Mouse (Mus musculus) hindbrain, postnatal 0 days (tissue): ENCODE results near the gene Lsr. TPM values are rescaled to one million over a fixed set of nuclear protein-coding genes. Genes with fewer than 3 reads are reported as not detected.
"Not testable (repeated sequence)": the region's sequence is repeated elsewhere in the genome, so short reads cannot be mapped to it uniquely, and the experiment has no call there.

ENCODE experiments used
- ATAC-seq: fragments of 200-750 bp; cut with Nextera tagmentation; 2 replicates; pipeline ENCODE4 v1.8.0; 2017; ENCODE audit warnings: mild to moderate bottlenecking, moderate TSS enrichment, moderate library complexity
- DNase-seq: peaks from one replicate; pipeline ENCODE4 v3.0.0-alpha.2; 2015; ENCODE audit warnings: low spot score
- H3K27ac ChIP-seq: fragments of 300-500 bp; sonication (generic); 2 replicates; pipeline ENCODE4 v1.5.1; 2014; ENCODE audit warnings: mild to moderate bottlenecking
- H3K27me3 ChIP-seq: fragments of 300-500 bp; sonication (generic); 2 replicates; pipeline ENCODE4 v1.6.1; 2014; ENCODE audit warnings: low read length, mixed read lengths; ENCODE audit not compliant: insufficient read depth
- H3K36me3 ChIP-seq: fragments of 300-500 bp; sonication (generic); 2 replicates; pipeline ENCODE4 v1.6.1; 2014; ENCODE audit warnings: low read length, mixed read lengths; ENCODE audit not compliant: insufficient read depth
- H3K4me1 ChIP-seq: fragments of 300-500 bp; sonication (generic); 2 replicates; pipeline ENCODE4 v1.6.1; 2014; ENCODE audit warnings: antibody characterized with exemption, low read length, mixed read lengths; ENCODE audit not compliant: insufficient read depth
- H3K4me2 ChIP-seq: fragments of 300-500 bp; sonication (generic); 2 replicates; pipeline ENCODE4 v1.6.1; 2014; ENCODE audit warnings: low read depth, mild to moderate bottlenecking, low read length, moderate library complexity, mixed read lengths
- H3K4me3 ChIP-seq: fragments of 300-500 bp; sonication (generic); 2 replicates; pipeline ENCODE4 v1.5.1; 2014; ENCODE audit warnings: low read length
- H3K9ac ChIP-seq: fragments of 300-500 bp; sonication (generic); replicated peaks from 2 replicates; pipeline ENCODE4 v1.6.1; 2014; ENCODE audit warnings: mild to moderate bottlenecking, low read length, moderate library complexity, mixed read lengths
- H3K9me3 ChIP-seq: fragments of 300-500 bp; sonication (generic); 2 replicates; pipeline ENCODE4 v1.6.1; 2016; ENCODE audit warnings: low read length, mixed read lengths
- CTCF ChIP-seq: IDR thresholded peaks from 2 replicates; pipeline ENCODE4 v1.5.1; 2016; ENCODE audit warnings: antibody characterized with exemption, control low read depth, low read depth
- WGBS: fragments of 180-500 bp; shearing (Covaris S2); extraction: QIAGEN DNeasy Blood & Tissue Kit; methylation state at CpG from one replicate; pipeline ENCODE4 v1.1.7; 2014; 5-methylcytosine and 5-hydroxymethylcytosine counted together
- polyA plus RNA-seq: library from polyadenylated mRNA; unstranded; fragments of >200 nt; fragmentation: Nextera tagmentation; extraction: Ambion mirVana; gene quantifications from 2 replicates; pipeline ENCODE4 v1.2.1, GENCODE M21; 2015
- total RNA-seq: library from RNA; depleted of rRNA; stranded (reverse); fragments of >200 nt; gene quantifications from 2 replicates; pipeline ENCODE4 v1.2.3, GENCODE M21; 2014

Lsr gene
- total and polyA plus RNA-seq, 2 experiments from 2014 or later, result 25.3 to 28.8 TPM

DNA sequence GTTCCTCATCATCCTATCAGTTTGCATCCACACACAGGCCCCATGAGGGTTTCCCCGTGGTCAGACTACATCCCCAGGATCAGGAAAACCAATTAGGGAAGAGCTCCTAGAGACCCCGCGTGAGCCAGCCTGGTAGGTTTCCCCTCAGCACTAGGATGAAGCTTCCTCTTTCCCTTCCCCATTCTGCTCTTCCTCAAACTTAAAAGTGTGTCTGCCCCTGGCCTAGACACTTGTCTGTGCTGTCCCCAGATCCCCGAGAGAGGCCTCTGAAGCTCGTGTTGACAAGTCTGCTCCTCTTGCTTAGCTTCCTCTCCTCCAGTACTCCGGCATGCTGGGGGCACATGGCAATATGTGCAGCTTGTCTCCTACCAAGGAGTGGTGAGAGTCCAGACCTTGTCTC is 19.8 kb downstream of the Lsr start:
- peaks cover 13% of the 10 kb centered on the region for H3K4me1 ChIP-seq
- no peak for TF ChIP-seq CTCF
- H3K4me2 ChIP-seq, result no peak overlapping the region
- H3K9ac ChIP-seq, result no peak overlapping the region
- ATAC-seq (no peak), DNase-seq (no peak)
- no peak overlapping the region for H3K4me3 ChIP-seq
- H3K27ac ChIP-seq, result no peak overlapping the region
- H3K36me3 ChIP-seq, result peaks cover 31% of the 10 kb centered on the region
- 90% methylated on average over 6 of the region's 6 CpGs for WGBS
- no peaks in the 10 kb centered on the region for H3K9me3 ChIP-seq
- no peaks in the 10 kb centered on the region for H3K27me3 ChIP-seq

DNA sequence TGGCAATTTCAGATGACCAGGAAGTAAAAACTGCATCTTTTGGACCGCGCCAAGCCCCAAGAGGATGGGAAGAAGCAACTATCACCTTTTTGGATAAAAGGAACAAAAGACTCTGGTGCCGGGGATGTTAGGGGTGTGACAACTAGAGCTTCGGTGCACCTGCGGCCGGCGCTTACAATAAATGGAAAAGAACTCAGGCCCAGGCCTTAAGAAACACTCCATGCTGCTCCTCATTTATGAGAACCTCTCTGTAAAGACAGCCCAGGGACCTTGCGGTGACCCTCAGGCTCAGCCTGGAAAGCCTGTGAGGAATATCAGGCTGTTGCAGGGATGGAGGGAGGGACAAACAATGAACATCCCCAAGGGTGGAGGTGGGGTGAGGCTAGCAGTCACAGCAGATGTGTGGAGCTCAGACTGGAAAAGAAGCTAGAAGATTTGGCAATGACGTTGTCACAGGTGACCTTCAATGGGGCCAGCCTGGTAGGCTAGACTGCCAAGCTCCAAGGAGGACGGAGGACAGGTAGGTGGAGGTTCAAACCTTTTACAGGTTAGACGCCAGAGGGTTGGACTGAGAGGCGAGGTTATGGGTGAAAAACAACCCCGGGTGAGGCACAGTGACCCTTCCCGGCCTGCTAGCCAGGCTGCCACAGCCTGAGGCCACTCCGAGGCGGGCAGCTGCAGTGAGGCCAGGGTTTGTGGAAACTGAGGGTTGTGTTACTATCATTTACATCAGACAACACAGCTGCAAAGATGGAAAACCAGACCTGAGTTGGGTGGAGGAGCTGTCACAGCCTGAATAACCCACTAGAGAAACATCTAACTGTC is 20.6 kb downstream of the Lsr start:
- no peak overlapping the region for H3K9ac ChIP-seq
- WGBS, result 96% methylated on average over 16 of the region's 16 CpGs
- H3K4me1 ChIP-seq, result peaks cover 6% of the 10 kb centered on the region; the same call in 1 of the 2 replicates
- H3K36me3 ChIP-seq, result peaks cover 31% of the 10 kb centered on the region
- no peak overlapping the region for H3K4me3 ChIP-seq
- H3K27me3 ChIP-seq, result no peaks in the 10 kb centered on the region
- DNase-seq (no peak), ATAC-seq (no peak)
- H3K4me2 ChIP-seq, result no peak overlapping the region
- no peak for TF ChIP-seq CTCF
- H3K27ac ChIP-seq, result no peak overlapping the region
- no peaks in the 10 kb centered on the region for H3K9me3 ChIP-seq

DNA sequence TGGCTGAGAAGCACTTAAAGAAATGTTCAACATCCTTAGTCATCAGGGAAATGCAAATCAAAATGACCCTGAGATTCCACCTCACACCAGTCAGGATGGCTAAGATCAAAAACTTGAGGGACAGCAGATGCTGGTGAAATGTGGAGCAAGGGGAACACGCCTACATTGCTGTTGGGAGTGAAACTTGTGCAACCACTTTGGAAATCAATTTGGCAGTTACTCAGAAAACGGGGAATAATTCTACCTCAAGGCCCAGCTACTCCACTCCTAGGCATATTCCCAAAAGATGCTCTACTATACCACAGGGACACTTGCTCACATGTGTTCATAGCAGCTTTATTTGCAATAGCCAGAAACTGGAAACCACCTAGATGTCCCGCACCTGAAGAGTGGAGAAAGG is 23.4 kb downstream of the Lsr start:
- H3K9ac ChIP-seq, DNase-seq, H3K9me3 ChIP-seq, H3K4me1 ChIP-seq, H3K4me3 ChIP-seq, H3K27ac ChIP-seq, ATAC-seq, H3K4me2 ChIP-seq, H3K27me3 ChIP-seq: not testable (repeated sequence)
- WGBS, result 84% methylated on average over 3 of the region's 3 CpGs
- H3K36me3 ChIP-seq, result peaks cover 31% of the 10 kb centered on the region

DNA sequence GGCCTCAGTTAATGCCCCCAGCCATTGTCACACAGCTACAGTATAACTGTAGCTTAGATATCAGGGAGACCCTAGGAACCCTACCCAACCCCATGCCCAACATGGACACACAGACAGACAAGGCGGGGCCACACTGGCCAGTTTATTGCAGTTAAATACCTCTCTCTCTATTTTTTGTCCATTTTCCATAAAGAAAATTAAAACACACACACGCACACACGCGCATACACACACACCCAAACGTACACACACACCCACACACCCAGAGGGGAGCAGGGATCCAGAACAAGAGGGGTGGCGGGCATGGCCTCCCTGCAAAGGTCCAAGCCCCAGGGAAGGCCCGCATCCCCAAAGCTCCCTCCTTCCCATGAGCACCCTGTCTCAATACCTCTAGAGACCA is 27.4 kb downstream of the Lsr start:
- H3K9me3 ChIP-seq, result no peaks in the 10 kb centered on the region
- DNase-seq (no peak), ATAC-seq (no peak)
- H3K27ac ChIP-seq, result no peak overlapping the region
- no peak overlapping the region for H3K4me3 ChIP-seq
- WGBS, result 96% methylated on average over 7 of the region's 7 CpGs
- no peak overlapping the region for H3K9ac ChIP-seq
- H3K4me1 ChIP-seq, result no peaks in the 10 kb centered on the region
- TF ChIP-seq CTCF, result no peak
- H3K36me3 ChIP-seq, result no peaks in the 10 kb centered on the region; the same call in 1 of the 2 replicates
- no peaks in the 10 kb centered on the region for H3K27me3 ChIP-seq
- H3K4me2 ChIP-seq, result no peak overlapping the region

DNA sequence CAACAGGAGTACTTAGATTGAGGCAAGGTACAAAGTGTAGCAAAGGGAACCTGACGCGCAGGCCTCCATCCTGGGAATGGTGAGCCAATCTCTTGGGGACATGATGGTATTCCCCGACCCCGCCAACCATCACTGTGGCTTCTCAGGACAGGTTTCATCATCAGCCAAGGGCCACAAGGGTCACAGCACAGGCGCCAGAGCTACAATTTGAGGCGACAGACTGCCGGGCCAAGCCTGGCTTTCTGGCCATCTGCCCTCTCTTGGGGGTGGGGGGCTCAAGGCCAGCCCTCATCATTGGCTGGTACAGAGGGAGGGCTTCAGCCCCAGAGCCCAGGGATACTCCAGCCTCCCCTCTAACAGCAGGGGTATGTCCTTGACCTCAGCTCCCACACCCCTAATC is 27.8 kb downstream of the Lsr start:
- H3K4me3 ChIP-seq, DNase-seq, H3K27me3 ChIP-seq, H3K9me3 ChIP-seq, H3K36me3 ChIP-seq, H3K4me2 ChIP-seq, H3K27ac ChIP-seq, H3K4me1 ChIP-seq, H3K9ac ChIP-seq: not testable (repeated sequence)
- WGBS, result 82% methylated on average over 7 of the region's 7 CpGs
- peak; percentile 46; the same call in 1 of the 2 replicates for ATAC-seq

DNA sequence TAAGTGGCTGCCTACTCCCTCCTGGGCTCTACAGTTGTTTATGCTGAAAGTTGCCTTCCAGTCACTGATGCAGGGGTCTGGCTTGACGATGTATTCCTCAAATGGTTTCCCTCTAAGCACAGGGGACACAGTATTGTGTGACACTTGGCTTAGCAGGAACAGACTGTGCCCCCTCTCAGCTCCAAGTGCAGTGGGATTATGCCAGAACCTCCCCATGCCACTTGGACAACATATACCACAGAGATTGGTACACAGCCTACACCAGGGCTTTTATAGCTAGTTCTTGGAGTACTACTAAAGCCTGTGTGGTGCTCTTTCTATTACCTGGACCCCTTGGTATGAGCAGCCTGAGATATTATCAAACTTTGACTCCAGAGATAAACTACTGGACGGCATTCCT is 28.6 kb downstream of the Lsr start:
- not testable (repeated sequence) for H3K27ac ChIP-seq, H3K27me3 ChIP-seq, H3K4me1 ChIP-seq, H3K9ac ChIP-seq, DNase-seq, ATAC-seq, H3K36me3 ChIP-seq, H3K4me3 ChIP-seq, H3K4me2 ChIP-seq, H3K9me3 ChIP-seq
- WGBS, result 66% methylated on average over 2 of the region's 2 CpGs

DNA sequence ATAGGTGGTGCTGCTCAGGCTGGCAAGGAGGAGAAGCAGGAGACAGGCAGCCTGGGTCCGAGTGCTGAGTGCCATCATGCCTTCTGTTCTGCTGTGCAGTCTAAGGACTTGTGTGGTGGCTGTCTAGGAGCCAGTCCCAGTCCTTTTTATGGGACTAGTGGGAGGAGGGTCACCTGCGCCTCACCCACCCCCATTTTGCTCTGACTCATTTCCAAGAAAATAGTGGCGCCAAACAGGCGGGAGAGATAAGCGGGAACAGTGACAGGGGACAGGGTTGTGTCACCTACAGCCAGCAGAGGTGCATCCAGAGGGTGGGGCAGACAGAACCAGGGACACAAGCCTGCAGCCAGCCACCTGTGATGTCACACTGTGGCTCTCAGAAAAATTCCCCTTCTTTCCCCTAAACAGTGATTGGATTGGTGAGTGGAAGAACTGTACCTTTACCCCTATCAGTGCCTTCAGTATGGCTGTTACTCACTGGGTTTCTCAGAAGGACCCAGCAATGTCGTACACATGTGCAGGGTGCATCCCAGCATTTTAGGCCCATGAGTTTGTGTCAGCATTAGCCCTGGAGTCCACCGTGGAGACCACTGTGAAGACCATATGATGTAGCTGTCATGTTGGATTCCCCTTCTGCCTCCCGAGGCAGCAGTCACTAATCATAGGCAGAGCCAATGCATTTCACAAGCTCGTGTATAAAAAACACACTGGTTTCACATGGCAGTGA is 29.2 kb downstream of the Lsr start, which contains the start of gene Hamp:
TSS of gene Hamp (minus strand) at position 124 of the 727 bp plus-strand sequence.
- no peaks in the 10 kb centered on the region for H3K27me3 ChIP-seq
- ATAC-seq (no peak; the same call in 1 of the 2 replicates), DNase-seq (no peak)
- no peaks in the 10 kb centered on the region for H3K4me1 ChIP-seq
- H3K4me3 ChIP-seq, result no peak within 1 kb of the TSS
- 64% methylated on average over 9 of the region's 9 CpGs for WGBS
- H3K27ac ChIP-seq, result no peak within 1 kb of the TSS
- TF ChIP-seq CTCF, result no peak
- no peak within 1 kb of the TSS for H3K9ac ChIP-seq
- H3K4me2 ChIP-seq, result no peak within 1 kb of the TSS
- no peaks in the 10 kb centered on the region for H3K9me3 ChIP-seq
- no peaks in the 10 kb centered on the region for H3K36me3 ChIP-seq

DNA sequence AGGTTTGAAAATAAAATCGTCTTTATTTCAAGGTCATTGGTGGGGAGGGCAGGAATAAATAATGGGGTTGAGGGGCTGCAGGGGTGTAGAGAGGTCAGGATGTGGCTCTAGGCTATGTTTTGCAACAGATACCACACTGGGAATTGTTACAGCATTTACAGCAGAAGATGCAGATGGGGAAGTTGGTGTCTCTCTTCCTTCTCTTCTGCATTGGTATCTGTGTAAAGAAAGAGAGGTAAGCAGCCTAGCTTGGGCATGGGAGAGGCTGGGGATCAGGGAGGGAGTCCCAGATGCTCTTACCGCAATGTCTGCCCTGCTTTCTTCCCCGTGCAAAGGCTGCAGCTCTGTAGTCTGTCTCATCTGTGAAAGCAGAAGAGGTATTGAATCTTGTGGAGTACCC is 30.9 kb downstream of the Lsr start:
- not testable (repeated sequence) for H3K27me3 ChIP-seq, ATAC-seq

DNA sequence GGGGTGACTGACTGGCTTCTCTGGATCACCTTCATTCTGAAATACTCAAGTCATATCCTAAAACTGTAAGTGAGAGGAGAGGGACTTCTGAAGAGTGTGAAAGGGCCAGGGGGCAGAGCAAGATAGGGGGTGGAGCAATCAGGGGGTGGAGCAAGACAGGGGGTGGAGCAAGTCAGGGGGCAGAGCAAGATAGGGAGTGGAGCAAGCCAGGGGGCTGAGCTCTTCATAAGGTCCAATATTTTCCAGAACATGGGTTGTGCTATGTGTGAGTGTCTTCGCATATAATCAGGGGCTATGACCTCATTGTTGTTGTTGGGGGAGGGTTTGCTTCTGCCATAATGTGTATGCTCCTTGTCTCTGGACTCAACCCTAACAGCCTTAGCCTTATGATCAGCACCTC is 33.2 kb downstream of the Lsr start:
- not testable (repeated sequence) for H3K27ac ChIP-seq, H3K27me3 ChIP-seq, H3K4me3 ChIP-seq, H3K4me1 ChIP-seq, H3K9ac ChIP-seq, H3K36me3 ChIP-seq, H3K9me3 ChIP-seq, ATAC-seq, H3K4me2 ChIP-seq, DNase-seq
- 82% methylated on average over 1 of the region's 1 CpGs for WGBS

More for the DNA sequence above, 30.9 kb downstream of the Lsr start:
- not testable (repeated sequence) for H3K4me1 ChIP-seq, H3K9me3 ChIP-seq, H3K27ac ChIP-seq, H3K9ac ChIP-seq, DNase-seq, H3K4me2 ChIP-seq, H3K36me3 ChIP-seq, H3K4me3 ChIP-seq
- 63% methylated on average over 3 of the region's 3 CpGs for WGBS
